Mouse (Mus musculus) embryo, embryonic 9.5 days (tissue): Measurements from ENCODE around the gene Dtnb.

Experiments used
- DNase-seq: peaks from one replicate; pipeline ENCODE4 v3.0.0-alpha.2; 2017; ENCODE audit errors: extremely low spot score

Dtnb gene

GRCm38 (mm10) chr12:3773643-3774042, 201.5 kb downstream of the Dtnb start:
- no peak for DNase-seq

GRCm38 (mm10) chr12:3776015-3776414, 203.8 kb downstream of the Dtnb start:
- DNase-seq = no peak

- DNase-seq = no peak
Measured at GRCm38 (mm10) chr12:3777682-3778081, 205.5 kb downstream of the Dtnb start.

GRCm38 (mm10) chr12:3778286-3778685, 206.1 kb downstream of the Dtnb start:
- DNase-seq = no peak

- no peak for DNase-seq
Measured at GRCm38 (mm10) chr12:3779639-3780038, 207.5 kb downstream of the Dtnb start.

GRCm38 (mm10) chr12:3780405-3780891, 208.3 kb downstream of the Dtnb start:
- peak; percentile 63 for DNase-seq

GRCm38 (mm10) chr12:3780931-3781471, 208.8 kb downstream of the Dtnb start:
- DNase-seq = peak; percentile 59

- peak; percentile 90 for DNase-seq
Measured at GRCm38 (mm10) chr12:3781482-3781881, 209.3 kb downstream of the Dtnb start.

GRCm38 (mm10) chr12:3783196-3783825, 211.1 kb downstream of the Dtnb start:
- DNase-seq = peak; percentile 24

GRCm38 (mm10) chr12:3784258-3784657, 212.1 kb downstream of the Dtnb start:
- no peak for DNase-seq

GRCm38 (mm10) chr12:3784729-3785128, 212.5 kb downstream of the Dtnb start:
- DNase-seq = no peak

GRCm38 (mm10) chr12:3787041-3787440, 214.9 kb downstream of the Dtnb start:
- no peak for DNase-seq

- no peak for DNase-seq
Measured at GRCm38 (mm10) chr12:3787541-3787940, 215.4 kb downstream of the Dtnb start.

- DNase-seq = peak; percentile 46
Measured at GRCm38 (mm10) chr12:3788421-3789051, 216.4 kb downstream of the Dtnb start.

GRCm38 (mm10) chr12:3789626-3790185, 217.5 kb downstream of the Dtnb start:
- no peak for DNase-seq

GRCm38 (mm10) chr12:3791257-3791656, 219.1 kb downstream of the Dtnb start:
- no peak for DNase-seq

- peak; percentile 93 for DNase-seq
Measured at GRCm38 (mm10) chr12:3791732-3792131, 219.6 kb downstream of the Dtnb start.

- DNase-seq = peak; percentile 35
Measured at GRCm38 (mm10) chr12:3792248-3792647, 220.1 kb downstream of the Dtnb start.

GRCm38 (mm10) chr12:3795569-3795968, 223.4 kb downstream of the Dtnb start:
- no peak for DNase-seq

- DNase-seq = no peak
Measured at GRCm38 (mm10) chr12:3799551-3799950, 227.4 kb downstream of the Dtnb start.

- DNase-seq = no peak
Measured at GRCm38 (mm10) chr12:3805852-3806251, 233.7 kb downstream of the Dtnb start, which contains the start of gene Dnmt3a. TSS of gene Dnmt3a (plus strand) at chr12:3806007.

- peak; percentile 83 for DNase-seq
Measured at GRCm38 (mm10) chr12:3806271-3806684, 234.1 kb downstream of the Dtnb start.
